Mouse (Mus musculus) gastrocnemius, postnatal 36 days (tissue): ENCODE measurements at regions not wholly inside any gene's neighbourhood (a gene's known extent, or its start where the extent isn't known, plus 50 kb on each side); places are given as distances from the start of the nearest gene placed in this dataset.

Source experiments
- DNase-seq, 2 experiments: peaks; one replicate each; pipeline ENCODE4 v3.0.0; 2022
- intact Hi-C: fragments of 180-260 bp; cut with DNase I; formaldehyde crosslinking; loops from one replicate; pipeline ENCODE4 v1.15.1; 2025

- intact Hi-C loops: no loop called here
- DNase-seq: no peak
Measured at GRCm38 (mm10) chr12:16477572-16477971, 133.2 kb downstream of the Lpin1 start.

- no peak for DNase-seq
- intact Hi-C loops: no loop called here
Measured at GRCm38 (mm10) chr12:16474361-16475080, 136.2 kb downstream of the Lpin1 start.

- intact Hi-C loops: no loop called here
Measured at GRCm38 (mm10) chr12:16457419-16457818, 153.3 kb downstream of the Lpin1 start.

GRCm38 (mm10) chr12:16450771-16451435, 159.9 kb downstream of the Lpin1 start:
- no peak for DNase-seq
- intact Hi-C loops: no loop called here

More at GRCm38 (mm10) chr12:16457419-16457818, 153.3 kb downstream of the Lpin1 start:
- no peak for DNase-seq

GRCm38 (mm10) chr12:16438717-16439116, 172.0 kb downstream of the Lpin1 start:
- no peak for DNase-seq
- intact Hi-C loops: no loop called here

- intact Hi-C loops: no loop called here
- no peak for DNase-seq
Measured at GRCm38 (mm10) chr12:16436961-16437360, 173.8 kb downstream of the Lpin1 start.

GRCm38 (mm10) chr12:16436255-16436654, 174.5 kb downstream of the Lpin1 start:
- intact Hi-C loops: no loop called here
- DNase-seq: no peak

- DNase-seq: no peak
- intact Hi-C loops: no loop called here
Measured at GRCm38 (mm10) chr12:16434739-16435138, 176.0 kb downstream of the Lpin1 start.

- intact Hi-C loops: no loop called here
- DNase-seq: no peak
Measured at GRCm38 (mm10) chr12:16434225-16434624, 176.5 kb downstream of the Lpin1 start.

- intact Hi-C loops: no loop called here
- DNase-seq: no peak
Measured at GRCm38 (mm10) chr12:16425980-16426379, 184.8 kb downstream of the Lpin1 start.

- DNase-seq: no peak
- intact Hi-C loops: no loop called here
Measured at GRCm38 (mm10) chr12:16424526-16424925, 186.2 kb downstream of the Lpin1 start.

GRCm38 (mm10) chr12:16395720-16396119, 215.0 kb downstream of the Lpin1 start:
- DNase-seq: no peak
- intact Hi-C loops: no loop called here

- intact Hi-C loops: no loop called here
Measured at GRCm38 (mm10) chr12:16392851-16393250, 217.9 kb downstream of the Lpin1 start.

GRCm38 (mm10) chr12:16391630-16392269, 219.0 kb downstream of the Lpin1 start:
- intact Hi-C loops: no loop called here
- DNase-seq: no peak

More at GRCm38 (mm10) chr12:16392851-16393250, 217.9 kb downstream of the Lpin1 start:
- no peak for DNase-seq

GRCm38 (mm10) chr12:16391163-16391562, 219.6 kb downstream of the Lpin1 start:
- intact Hi-C loops: no loop called here

GRCm38 (mm10) chr12:16387035-16387434, 223.7 kb downstream of the Lpin1 start:
- intact Hi-C loops: no loop called here
- DNase-seq: no peak

More at GRCm38 (mm10) chr12:16391163-16391562, 219.6 kb downstream of the Lpin1 start:
- DNase-seq: no peak

GRCm38 (mm10) chr12:16384396-16384795, 226.4 kb downstream of the Lpin1 start:
- intact Hi-C loops: no loop called here
- no peak for DNase-seq

- DNase-seq: no peak
- intact Hi-C loops: no loop called here
Measured at GRCm38 (mm10) chr12:16383499-16383935, 227.2 kb downstream of the Lpin1 start.

- intact Hi-C loops: no loop called here
- no peak for DNase-seq
Measured at GRCm38 (mm10) chr12:16382417-16382988, 228.3 kb downstream of the Lpin1 start.

- intact Hi-C loops: no loop called here
- no peak for DNase-seq
Measured at GRCm38 (mm10) chr12:16381026-16381425, 229.7 kb downstream of the Lpin1 start.

GRCm38 (mm10) chr12:16380346-16380745, 230.4 kb downstream of the Lpin1 start:
- intact Hi-C loops: no loop called here
- DNase-seq: peak in 1 of 2 experiments; percentile 51
